Mouse (Mus musculus) cerebellum, adult (tissue): Measurements from ENCODE around the gene Adamts9.

Experiments
- ATAC-seq: cut with Nextera tagmentation; 2 replicates; pipeline ENCODE4 v1.9.2; 2017; ENCODE audit warnings: mild to moderate bottlenecking, moderate library complexity, mixed read lengths; ENCODE audit not compliant: insufficient number of reproducible peaks, low FRiP score, low TSS enrichment

The Adamts9 gene

GRCm38 (mm10) chr6:92816311-92816751, 127.0 kb downstream of the Adamts9 start, which contains the start of gene A730049H05Rik:
Gene A730049H05Rik (plus strand): TSS chr6:92816478.
- ATAC-seq: no peak

- 0 out of 2 replicates have a peak, but pooled peaks have one; percentile 24 for ATAC-seq
Measured at GRCm38 (mm10) chr6:92812702-92813370, 130.5 kb downstream of the Adamts9 start.

GRCm38 (mm10) chr6:92811566-92811965, 131.7 kb downstream of the Adamts9 start:
- ATAC-seq: no peak

- no peak for ATAC-seq
Measured at GRCm38 (mm10) chr6:92810628-92811027, 132.7 kb downstream of the Adamts9 start.

- ATAC-seq: no peak
Measured at GRCm38 (mm10) chr6:92809818-92810217, 133.5 kb downstream of the Adamts9 start.

- no peak for ATAC-seq
Measured at GRCm38 (mm10) chr6:92804254-92804971, 138.9 kb downstream of the Adamts9 start.

GRCm38 (mm10) chr6:92803213-92803612, 140.1 kb downstream of the Adamts9 start:
- ATAC-seq: no peak

- ATAC-seq: no peak
Measured at GRCm38 (mm10) chr6:92802421-92802820, 140.9 kb downstream of the Adamts9 start.

GRCm38 (mm10) chr6:92801462-92801861, 141.8 kb downstream of the Adamts9 start:
- ATAC-seq: no peak

GRCm38 (mm10) chr6:92793804-92794203, 149.5 kb downstream of the Adamts9 start:
- ATAC-seq: no peak

- no peak for ATAC-seq
Measured at GRCm38 (mm10) chr6:92787376-92787712, 155.9 kb downstream of the Adamts9 start.

GRCm38 (mm10) chr6:92786701-92787375, 156.5 kb downstream of the Adamts9 start:
- ATAC-seq: no peak

- no peak for ATAC-seq
Measured at GRCm38 (mm10) chr6:92784782-92785181, 158.5 kb downstream of the Adamts9 start.

- no peak for ATAC-seq
Measured at GRCm38 (mm10) chr6:92781446-92781845, 161.8 kb downstream of the Adamts9 start.

- no peak for ATAC-seq
Measured at GRCm38 (mm10) chr6:92779935-92780205, 163.4 kb downstream of the Adamts9 start.

GRCm38 (mm10) chr6:92779140-92779934, 164.0 kb downstream of the Adamts9 start:
- ATAC-seq: no peak

- ATAC-seq: peak; percentile 47; the same call in 1 of the 2 replicates
Measured at GRCm38 (mm10) chr6:92776356-92776755, 166.9 kb downstream of the Adamts9 start.

- no peak for ATAC-seq
Measured at GRCm38 (mm10) chr6:92762372-92762771, 180.9 kb downstream of the Adamts9 start.

- ATAC-seq: no peak
Measured at GRCm38 (mm10) chr6:92759616-92760015, 183.7 kb downstream of the Adamts9 start.

GRCm38 (mm10) chr6:92755826-92756225, 187.5 kb downstream of the Adamts9 start:
- no peak for ATAC-seq

GRCm38 (mm10) chr6:92752737-92753136, 190.6 kb downstream of the Adamts9 start:
- no peak for ATAC-seq
